Mouse (Mus musculus): ENCODE results near the gene Sorbs2. TPM values are rescaled to one million over a fixed set of nuclear protein-coding genes. Genes with fewer than 3 reads are reported as not detected.

The Sorbs2 gene
- polyA plus RNA-seq (2014; fragmentation: Illumina TruSeq; extraction: RNeasy Lipid Tissue Mini Kit (QIAGEN cat#74804); ENCODE audit: insufficient read depth, low read depth, low replicate concordance), result 2.3 TPM

GRCm38 (mm10) chr8:45507634-45508321 lies at the start of gene Sorbs2:
Gene Sorbs2, plus strand, starts transcription at chr8:45507788.

Other genes starting within 250 kb of the Sorbs2 start
- not detected for gene F11, start 245.8 kb upstream of the Sorbs2 start, polyA plus RNA-seq (2014; fragmentation: Illumina TruSeq; extraction: RNeasy Lipid Tissue Mini Kit (QIAGEN cat#74804); ENCODE audit: insufficient read depth, low read depth, low replicate concordance)
- gene Klkb1, start 212.9 kb upstream of the Sorbs2 start, polyA plus RNA-seq (2014; fragmentation: Illumina TruSeq; extraction: RNeasy Lipid Tissue Mini Kit (QIAGEN cat#74804); ENCODE audit: insufficient read depth, low read depth, low replicate concordance), result 0.17 TPM
- not detected for gene Gm45753, start 199.3 kb upstream of the Sorbs2 start, polyA plus RNA-seq (2014; fragmentation: Illumina TruSeq; extraction: RNeasy Lipid Tissue Mini Kit (QIAGEN cat#74804); ENCODE audit: insufficient read depth, low read depth, low replicate concordance)
- 19.6 TPM for gene Cyp4v3, start 174.6 kb upstream of the Sorbs2 start, polyA plus RNA-seq (2014; fragmentation: Illumina TruSeq; extraction: RNeasy Lipid Tissue Mini Kit (QIAGEN cat#74804); ENCODE audit: insufficient read depth, low read depth, low replicate concordance)
- gene Fam149a, start 125.5 kb upstream of the Sorbs2 start, polyA plus RNA-seq (2014; fragmentation: Illumina TruSeq; extraction: RNeasy Lipid Tissue Mini Kit (QIAGEN cat#74804); ENCODE audit: insufficient read depth, low read depth, low replicate concordance), result 8.5 TPM
- gene Tlr3, start 96.7 kb upstream of the Sorbs2 start, polyA plus RNA-seq (2014; fragmentation: Illumina TruSeq; extraction: RNeasy Lipid Tissue Mini Kit (QIAGEN cat#74804); ENCODE audit: insufficient read depth, low read depth, low replicate concordance), result 6.3 TPM